ENCODE assay signal across 9 mouse cellular contexts in genomic region chr8:78124248-78124647, GRCm38 (mm10).
DNase-seq lines count a peak whose midpoint lies in the region; TF ChIP-seq lines count a peak whose summit lies in the region.
"Had no signal": no experiment of that assay in that cellular context is flagged by ENCODE, and none has a peak within 500 bp of the region (broad histone marks: within the 10 kb centered on the region; RNA-seq: fewer than 3 reads in every experiment).

No protein-coding gene starts in this region.

- no peak overlapping the region for H3K27ac ChIP-seq in ES-E14 (ENCODE audit: insufficient read depth, low read depth, low read length, poor library complexity, severe bottlenecking)
- H3K27ac ChIP-seq: lung, embryonic 15.5 days; stomach, embryonic 15.5 days had no signal

- no peak overlapping the region for H3K9ac ChIP-seq in ES-E14 (ENCODE audit: insufficient read depth, low read depth, low read length, poor library complexity, severe bottlenecking)
- H3K9ac ChIP-seq: lung, embryonic 15.5 days; stomach, embryonic 15.5 days had no signal

- no peak overlapping the region for H3K4me3 ChIP-seq in ES-E14 (ENCODE audit: insufficient read depth in 1 of 2, low read depth in 1 of 2, low read length in 2 of 2, poor library complexity in 1 of 2, severe bottlenecking in 1 of 2)
- H3K4me3 ChIP-seq: lung, embryonic 15.5 days; stomach, embryonic 15.5 days had no signal

- in situ Hi-C loops in ES-E14 (cut with MboI; ENCODE audit: low sequenced_read_pairs in 2 of 2, unreplicated experiment in 2 of 2) = loop anchor here in 1 of 2 experiments (10.0 kb wide), 1 partner anchor 59 kb away; no protein-coding TSS in a partner anchor

- H3K9me3 ChIP-seq in ES-E14 (ENCODE audit: control insufficient read depth, insufficient read depth, low read depth, low read length) = no peaks in the 10 kb centered on the region
- H3K9me3 ChIP-seq: lung, embryonic 15.5 days; stomach, embryonic 15.5 days had no signal

- H3K4me1 ChIP-seq in ES-E14 (ENCODE audit: control insufficient read depth in 2 of 2, insufficient read depth in 2 of 2, low read length in 2 of 2, poor library complexity in 1 of 2) = peaks cover 0 to 2% of the 10 kb centered on the region in 2 experiments; a peak in 2 of 4 replicates
- H3K4me1 ChIP-seq: lung, embryonic 15.5 days; stomach, embryonic 15.5 days had no signal

- H3K36me3 ChIP-seq in ES-E14 (ENCODE audit: control insufficient read depth, insufficient read depth, low read length, poor library complexity, severe bottlenecking) = no peaks in the 10 kb centered on the region
- H3K36me3 ChIP-seq: lung, embryonic 15.5 days; stomach, embryonic 15.5 days had no signal

- peak; percentile 31 for DNase-seq in kidney, adult 18-20 months
- no peak for DNase-seq in kidney, adult 11 months
- peak; percentile 83 for DNase-seq in ES-E14 (ENCODE audit: low read depth, low spot score)
- DNase-seq in adrenal gland, postnatal 10 days = peak; percentile 44
- DNase-seq in kidney, postnatal 36 days = peak; percentile 11 to 54
- DNase-seq in testis, postnatal 14 days (ENCODE audit: low spot score) = peak; percentile 19
- DNase-seq in frontal cortex, postnatal 36 days (ENCODE audit: low spot score in 2 of 2) = no peak

TF ChIP-seq in ES-E14, 5 proteins besides CTCF, POLR2A, EP300 and RAD21:
- TF ChIP-seq MAFK (IDR thresholded peaks at IDR 0.05; ENCODE audit: insufficient read depth, low read depth, low read length) (peak; percentile 68; the same call in 1 of the 2 replicates), HCFC1 (IDR thresholded peaks at IDR 0.05; ENCODE audit: borderline replicate concordance, insufficient read depth, low read length) (no peak), ZC3H11A (IDR thresholded peaks at IDR 0.05; ENCODE audit: borderline replicate concordance, low read depth, low read length) (peak; percentile 78; the same call in 1 of the 2 replicates)

Comparison
In these comparisons a context has a peak if more than half of its experiments do, and no peak if none do; other contexts are left out.
1. DNase-seq: peak in kidney, adult 18-20 months (single experiment), ES-E14 (single experiment), adrenal gland, postnatal 10 days (single experiment), kidney, postnatal 36 days (2 of 2) and testis, postnatal 14 days (single experiment); none in kidney, adult 11 months (single experiment) and frontal cortex, postnatal 36 days (0 of 2).